In genomic region chr2:84916548-84917320, GRCm38 (mm10) we compare ENCODE assay signal across 10 mouse cellular contexts. TPM values are rescaled to one million over a fixed set of nuclear protein-coding genes. Genes with fewer than 3 reads are reported as not detected.
A peak's percentile ranks its signal among the peaks of the same experiment; 100 is the strongest.
DNase-seq lines count a peak whose midpoint lies in the region; ATAC-seq and TF ChIP-seq lines count a peak whose summit lies in the region.
"Had no signal": no experiment of that assay in that cellular context is flagged by ENCODE, and none has a peak within 500 bp of the region (broad histone marks: within the 10 kb centered on the region; RNA-seq: fewer than 3 reads in every experiment).

No protein-coding gene starts in this region.

- TF ChIP-seq CTCF in stomach, postnatal 0 days (IDR thresholded peaks at IDR 0.05; ENCODE audit: low read depth), result no peak

- 54% methylated on average over 8 of the region's 8 CpGs for WGBS in heart, embryonic 16.5 days
- WGBS in stomach, postnatal 0 days, result 44% methylated on average over 8 of the region's 8 CpGs

- peak; percentile 55 for DNase-seq in urinary bladder, postnatal 14 days (ENCODE audit: low spot score)
- DNase-seq in urinary bladder, postnatal 25 days (ENCODE audit: low spot score), result no peak
- peak; percentile 66 to 88 for DNase-seq in kidney, postnatal 36 days
- DNase-seq in stomach, postnatal 0 days (ENCODE audit: low spot score), result no peak
- no peak for DNase-seq in Muller cell, postnatal 12 days (ENCODE audit: inconsistent ontology term)
- no peak for DNase-seq in spleen, adult 18-20 months
- DNase-seq: cerebellum, adult 2 months had no signal

- H3K9ac ChIP-seq in heart, embryonic 16.5 days (ENCODE audit: low read length), result no peak overlapping the region; the same call in 1 of the 2 replicates
- no peak overlapping the region for H3K9ac ChIP-seq in stomach, postnatal 0 days (ENCODE audit: low read length)

- ATAC-seq in heart, embryonic 16.5 days (replicated peaks; ENCODE audit: extremely low read depth, insufficient read depth, low FRiP score), result peak; percentile 57
- ATAC-seq in stomach, postnatal 0 days (ENCODE audit: low FRiP score, low TSS enrichment), result peak; percentile 74; the same call in 1 of the 2 replicates
- no peak for ATAC-seq in activated CD4-positive, CD25-positive, alpha-beta regulatory T cell, adult 4 months

- H3K9me3 ChIP-seq in heart, embryonic 16.5 days (replicated peaks; ENCODE audit: control insufficient read depth, low read length), result no peaks in the 10 kb centered on the region
- H3K9me3 ChIP-seq in stomach, postnatal 0 days (ENCODE audit: control insufficient read depth, low read length), result no peaks in the 10 kb centered on the region
- H3K9me3 ChIP-seq: G1E had no signal

- TF ChIP-seq EP300 in stomach, postnatal 0 days (optimal IDR thresholded peaks at IDR 0.05), result no peak

- no peaks in the 10 kb centered on the region for H3K27me3 ChIP-seq in heart, embryonic 16.5 days (ENCODE audit: control insufficient read depth, insufficient read depth, low read length)
- no peaks in the 10 kb centered on the region for H3K27me3 ChIP-seq in stomach, postnatal 0 days (ENCODE audit: control insufficient read depth, insufficient read depth, low read length)

- no peak overlapping the region for H3K4me3 ChIP-seq in heart, embryonic 16.5 days (ENCODE audit: low read length)
- H3K4me3 ChIP-seq in stomach, postnatal 0 days (ENCODE audit: low read depth, low read length), result no peak overlapping the region

- H3K4me1 ChIP-seq in heart, embryonic 16.5 days (ENCODE audit: control insufficient read depth, insufficient read depth, low read length), result peaks cover 6% of the 10 kb centered on the region; the same call in 1 of the 2 replicates
- H3K4me1 ChIP-seq in stomach, postnatal 0 days (replicated peaks; ENCODE audit: control insufficient read depth, insufficient read depth), result 0 out of 2 replicates have a peak, but pooled peaks cover 3% of the 10 kb centered on the region

- H3K4me2 ChIP-seq in heart, embryonic 16.5 days (ENCODE audit: low read depth, low read length), result no peak overlapping the region
- H3K4me2 ChIP-seq in stomach, postnatal 0 days (replicated peaks; ENCODE audit: low read depth), result no peak overlapping the region

- peak overlapping the region; percentile 76 for H3K27ac ChIP-seq in heart, embryonic 16.5 days (ENCODE audit: low read length)
- H3K27ac ChIP-seq in stomach, postnatal 0 days (replicated peaks), result no peak overlapping the region; the same call in 1 of the 2 replicates

- H3K36me3 ChIP-seq in heart, embryonic 16.5 days (ENCODE audit: control insufficient read depth, insufficient read depth), result no peaks in the 10 kb centered on the region
- H3K36me3 ChIP-seq in stomach, postnatal 0 days (ENCODE audit: control insufficient read depth, insufficient read depth, low read length), result no peaks in the 10 kb centered on the region
- H3K36me3 ChIP-seq: G1E had no signal

RNA-seq across cellular contexts. Expression of gene Slc43a3, which starts 19.6 kb away (rescaled TPM):
- polyA plus RNA-seq in heart, embryonic 16.5 days (2015; fragmentation: Nextera tagmentation; extraction: Ambion mirVana), result 42.5 and 43.6 TPM in 2 replicates
- polyA plus RNA-seq in stomach, postnatal 0 days (2015; fragmentation: Nextera tagmentation; extraction: Ambion mirVana), result 14.3 and 16.5 TPM in 2 replicates
- 10 to 100 TPM; 15.5 to 15.6 TPM for polyA plus RNA-seq in activated CD4-positive, CD25-positive, alpha-beta regulatory T cell, adult 4 months (2017; shearing (Covaris generic))

RNA-seq across cellular contexts. Expression of gene Rtn4rl2, which starts 30.2 kb away (rescaled TPM):
- polyA plus RNA-seq in heart, embryonic 16.5 days (2015; fragmentation: Nextera tagmentation; extraction: Ambion mirVana), result 1.5 and 1.7 TPM in 2 replicates
- polyA plus RNA-seq in stomach, postnatal 0 days (2015; fragmentation: Nextera tagmentation; extraction: Ambion mirVana), result 0.41 and 0.53 TPM in 2 replicates
- polyA plus RNA-seq in activated CD4-positive, CD25-positive, alpha-beta regulatory T cell, adult 4 months (2017; shearing (Covaris generic)), result not detected
- polyA plus RNA-seq: G1E had no signal

Comparison
In these comparisons a context has a peak if more than half of its experiments do, and no peak if none do; other contexts are left out.
1. DNase-seq: peak in urinary bladder, postnatal 14 days (single experiment) and kidney, postnatal 36 days (2 of 2); none in urinary bladder, postnatal 25 days (single experiment), stomach, postnatal 0 days (single experiment), Muller cell, postnatal 12 days (single experiment) and spleen, adult 18-20 months (0 of 2).